Mouse (Mus musculus) CH12.LX (cell line): ENCODE results near the gene Wipi2. TPM values are rescaled to one million over a fixed set of nuclear protein-coding genes. Genes with fewer than 3 reads are reported as not detected.
A peak's percentile ranks its signal among the peaks of the same experiment; 100 is the strongest.

Experiments
- DNase-seq: peaks from one replicate; pipeline ENCODE4 v3.0.0-alpha.2; 2013; ENCODE audit errors: extremely low read depth
- H3K27ac ChIP-seq: 2 replicates; pipeline ENCODE4 v1.5.1; 2012; ENCODE audit warnings: low read depth, mild to moderate bottlenecking, control low read depth, moderate library complexity; ENCODE audit not compliant: insufficient read depth
- H3K27me3 ChIP-seq: replicated peaks from 2 replicates; pipeline ENCODE3; 2012; ENCODE audit warnings: inconsistent platforms
- H3K36me3 ChIP-seq, 2 experiments: replicated peaks in 1 of 2; 2 replicates each; pipeline versions ENCODE3 to v1.6.1; 2012; ENCODE audit warnings: inconsistent platforms in 1 of 2, low read length in 1 of 2, mild to moderate bottlenecking in 1 of 2, mixed read lengths in 1 of 2, moderate library complexity in 1 of 2; ENCODE audit not compliant: control insufficient read depth in 1 of 2, insufficient read depth in 1 of 2
- H3K4me1 ChIP-seq, 2 experiments: 2 replicates each; pipeline ENCODE4 v1.6.1; 2012; ENCODE audit warnings: inconsistent platforms in 1 of 2, moderate library complexity in 1 of 2; ENCODE audit not compliant: insufficient read depth in 2 of 2, control insufficient read depth in 1 of 2
- H3K4me2 ChIP-seq: 2 replicates; pipeline ENCODE4 v1.6.1; 2012; ENCODE audit warnings: low read depth, mild to moderate bottlenecking, control low read depth; ENCODE audit not compliant: poor library complexity, insufficient read depth, severe bottlenecking
- H3K4me3 ChIP-seq, 3 experiments: fragments of 150-350 bp in 1 of 3; sonication (generic) in 1 of 3; replicated peaks in 1 of 3; 2 replicates each; pipeline versions ENCODE3 to v1.5.1; 2011 to 2012; ENCODE audit warnings: low read depth in 2 of 3, low read length in 2 of 3, mild to moderate bottlenecking in 2 of 3, moderate library complexity in 2 of 3, control low read depth in 1 of 3, improper control_type of control experiment in 1 of 3, inconsistent platforms in 1 of 3, mixed read lengths in 1 of 3; ENCODE audit not compliant: poor library complexity in 1 of 3
- H3K79me2 ChIP-seq: replicated peaks from 2 replicates; pipeline ENCODE4 v1.6.1; 2012; ENCODE audit warnings: mild to moderate bottlenecking, moderate library complexity; ENCODE audit not compliant: control insufficient read depth, poor library complexity, insufficient read depth, severe bottlenecking; ENCODE audit errors: extremely low read depth
- H3K9ac ChIP-seq: 2 replicates; pipeline ENCODE4 v1.6.1; 2012; ENCODE audit warnings: low read depth, mild to moderate bottlenecking, control low read depth, moderate library complexity; ENCODE audit not compliant: insufficient read depth
- H3K9me3 ChIP-seq: replicated peaks from 2 replicates; pipeline ENCODE3; 2012; ENCODE audit warnings: low read length, inconsistent platforms, mixed read lengths
- CHD1 ChIP-seq: IDR thresholded peaks from 2 replicates; pipeline ENCODE4 v1.6.1; 2012; ENCODE audit warnings: low read depth, low read length, improper control_type of control experiment, inconsistent platforms
- CHD2 ChIP-seq: IDR thresholded peaks from 2 replicates; pipeline ENCODE4 v1.6.1; 2011; ENCODE audit warnings: low read length, improper control_type of control experiment
- CTCF ChIP-seq, 2 experiments: IDR thresholded peaks in 1 of 2; conservative IDR thresholded peaks in 1 of 2; 2 replicates each; pipeline ENCODE4 v1.5.1; 2011 to 2012; ENCODE audit warnings: low read depth in 2 of 2, low read length in 2 of 2, improper control_type of control experiment in 1 of 2, inconsistent platforms in 1 of 2, mild to moderate bottlenecking in 1 of 2, moderate library complexity in 1 of 2
- E2F4 ChIP-seq: IDR thresholded peaks from 2 replicates; pipeline ENCODE4 v1.6.1; 2011; ENCODE audit warnings: low read depth, low read length, improper control_type of control experiment; ENCODE audit not compliant: insufficient replicate concordance
- ELF1 ChIP-seq: IDR thresholded peaks from 2 replicates; pipeline ENCODE4 v1.6.1; 2014; ENCODE audit warnings: low read depth, mild to moderate bottlenecking, inconsistent platforms, low read length, improper control_type of control experiment
- EP300 ChIP-seq: IDR thresholded peaks from 2 replicates; pipeline ENCODE4 v1.6.1; 2011; ENCODE audit warnings: low read length, improper control_type of control experiment
- ETS1 ChIP-seq: conservative IDR thresholded peaks from 2 replicates; pipeline ENCODE4 v1.6.1; 2012; ENCODE audit warnings: low read depth, mild to moderate bottlenecking, inconsistent platforms, low read length, improper control_type of control experiment, moderate library complexity
- GABPA ChIP-seq: IDR thresholded peaks from 2 replicates; pipeline ENCODE4 v1.6.1; 2012; ENCODE audit warnings: low read depth, low read length, improper control_type of control experiment, inconsistent platforms; ENCODE audit not compliant: insufficient replicate concordance
- HCFC1 ChIP-seq: IDR thresholded peaks from 2 replicates; pipeline ENCODE4 v1.6.1; 2012; ENCODE audit warnings: low read depth, mild to moderate bottlenecking, inconsistent platforms, low read length, improper control_type of control experiment
- IRF4 ChIP-seq: IDR thresholded peaks from 2 replicates; pipeline ENCODE4 v1.6.1; 2014; ENCODE audit warnings: low read depth, mild to moderate bottlenecking, inconsistent platforms, low read length, improper control_type of control experiment
- JUN ChIP-seq: IDR thresholded peaks from 2 replicates; pipeline ENCODE4 v1.6.1; 2011; ENCODE audit warnings: low read depth, mild to moderate bottlenecking, low read length, improper control_type of control experiment, moderate library complexity; ENCODE audit not compliant: insufficient read depth
- JUND ChIP-seq: conservative IDR thresholded peaks from 2 replicates; pipeline ENCODE4 v1.6.1; 2011; ENCODE audit warnings: low read depth, low read length, improper control_type of control experiment
- KAT2A ChIP-seq: IDR thresholded peaks from 2 replicates; pipeline ENCODE4 v1.6.1; 2012; ENCODE audit warnings: low read length, improper control_type of control experiment, inconsistent platforms; ENCODE audit not compliant: insufficient replicate concordance
- MAX ChIP-seq: IDR thresholded peaks from 2 replicates; pipeline ENCODE4 v1.6.1; 2011; ENCODE audit warnings: low read length, improper control_type of control experiment
- MYC ChIP-seq: IDR thresholded peaks from 2 replicates; pipeline ENCODE4 v1.6.1; 2011; ENCODE audit warnings: low read depth, mild to moderate bottlenecking, improper control_type of control experiment, low read length
- POLR2A ChIP-seq: IDR thresholded peaks from 2 replicates; pipeline ENCODE4 v1.6.1; 2011; ENCODE audit warnings: low read depth, mild to moderate bottlenecking, improper control_type of control experiment, low read length
- POLR2AphosphoS2 ChIP-seq: IDR thresholded peaks from 2 replicates; pipeline ENCODE4 v1.6.1; 2011; ENCODE audit warnings: low read depth, low read length, improper control_type of control experiment
- RAD21 ChIP-seq: IDR thresholded peaks from 2 replicates; pipeline ENCODE4 v1.6.1; 2011; ENCODE audit warnings: low read depth, mild to moderate bottlenecking, low read length, improper control_type of control experiment, moderate library complexity
- RCOR1 ChIP-seq: conservative IDR thresholded peaks from 2 replicates; pipeline ENCODE4 v1.6.1; 2012; ENCODE audit warnings: low read depth, mild to moderate bottlenecking, inconsistent platforms, low read length, improper control_type of control experiment
- SMC3 ChIP-seq: IDR thresholded peaks from 2 replicates; pipeline ENCODE4 v1.6.1; 2011; ENCODE audit warnings: low read depth, low read length, improper control_type of control experiment
- TBP ChIP-seq: conservative IDR thresholded peaks from 2 replicates; pipeline ENCODE4 v1.6.1; 2011; ENCODE audit warnings: low read depth, low read length, improper control_type of control experiment
- USF1 ChIP-seq: IDR thresholded peaks from 2 replicates; pipeline ENCODE4 v1.6.1; 2014; ENCODE audit warnings: low read depth, mild to moderate bottlenecking, inconsistent platforms, low read length, improper control_type of control experiment
- USF2 ChIP-seq: conservative IDR thresholded peaks from 2 replicates; pipeline ENCODE4 v1.6.1; 2011; ENCODE audit warnings: low read depth, low read length, improper control_type of control experiment
- ZC3H11A ChIP-seq: IDR thresholded peaks from 2 replicates; pipeline ENCODE4 v1.6.1; 2012; ENCODE audit warnings: low read depth, mild to moderate bottlenecking, inconsistent platforms, low read length, improper control_type of control experiment
- ZKSCAN1 ChIP-seq: IDR thresholded peaks from 2 replicates; pipeline ENCODE4 v1.6.1; 2012; ENCODE audit warnings: low read depth, inconsistent platforms, low read length, improper control_type of control experiment, borderline replicate concordance
- ZMIZ1 ChIP-seq: IDR thresholded peaks from 2 replicates; pipeline ENCODE4 v1.6.1; 2012; ENCODE audit warnings: low read depth, mild to moderate bottlenecking, inconsistent platforms, low read length, improper control_type of control experiment
- dilution Hi-C: fragments of 300-500 bp; cut with MboI; formaldehyde crosslinking; loops from 2 replicates; pipeline ENCODE4 v1.14.3; 2020; ENCODE audit warnings: low sequenced_read_pairs; ENCODE audit not compliant: extremely low pct_unique_long_range_greater_than_20kb, extremely low pct_ligation_motif_present
- in situ Hi-C: fragments of 300-500 bp; cut with MboI; formaldehyde crosslinking; loops from 3 replicates; pipeline ENCODE4 v1.14.3; 2019; ENCODE audit warnings: low sequenced_read_pairs, low pct_ligation_motif_present, low pct_unique_long_range_greater_than_20kb, mixed read lengths
- polyA plus RNA-seq: library from polyadenylated mRNA; unstranded; fragments of >175 nt; gene quantifications from 2 replicates; pipeline ENCODE4 v1.2.1, GENCODE M21; 2012; ENCODE audit warnings: low read depth; ENCODE audit not compliant: insufficient read length
- total RNA-seq, 2 experiments: library from RNA; depleted of rRNA; stranded (reverse); fragments of 300-350 nt in 1 of 2; fragments of >200 nt in 1 of 2; gene quantifications; 2 replicates each; pipeline ENCODE4 v1.2.3; 2012 to 2014

Wipi2 gene
- total and polyA plus RNA-seq, 3 experiments = 38.0 to 47.4 (median 43.4) TPM

GRCm38 (mm10) chr5:142669726-142670125 lies 42.2 kb downstream of the Wipi2 start:
- in situ Hi-C loops = loop anchor here (5.0 kb wide), 1 partner anchor 48 kb away; no protein-coding TSS in a partner anchor
- Histone ChIP-seq H3K79me2 (no peaks in the 10 kb centered on the region), H3K4me2 (no peak overlapping the region), H3K27me3 (no peaks in the 10 kb centered on the region), H3K4me3 (no peak overlapping the region), H3K36me3 (peaks cover 43 to 72% of the 10 kb centered on the region in 2 experiments), H3K27ac (no peak overlapping the region)
- TF ChIP-seq JUN = no peak
- no peak for TF ChIP-seq KAT2A
- TF ChIP-seq ZC3H11A = no peak
- TF ChIP-seq TBP = no peak
- no peak for TF ChIP-seq SMC3
- TF ChIP-seq IRF4 = no peak
- no peak for TF ChIP-seq CHD2
- TF ChIP-seq GABPA = no peak
- TF ChIP-seq ZMIZ1 = no peak
- no peak for TF ChIP-seq MYC
- TF ChIP-seq USF1 = no peak
- no peak for TF ChIP-seq MAX
- TF ChIP-seq RCOR1 = no peak
- TF ChIP-seq E2F4 = no peak
- no peak for TF ChIP-seq POLR2A
- no peak for TF ChIP-seq ETS1
- TF ChIP-seq CTCF (conservative IDR thresholded peaks at IDR 0.05 in 1 of 2, IDR thresholded peaks at IDR 0.05 in 1 of 2; ENCODE audit: low read depth in 2 of 2, low read length in 2 of 2) = no peak
- TF ChIP-seq HCFC1 = no peak
- TF ChIP-seq EP300 = no peak
- TF ChIP-seq, all 38 proteins: peak for 0
- DNase-seq = no peak
- H3K9ac ChIP-seq = no peak overlapping the region
- dilution Hi-C loops = no loop called here
- H3K9me3 ChIP-seq = no peaks in the 10 kb centered on the region
- no peaks in the 10 kb centered on the region for H3K4me1 ChIP-seq

- H3K36me3 ChIP-seq = peaks cover 11 to 39% of the 10 kb centered on the region in 2 experiments
- no peak overlapping the region for H3K9ac ChIP-seq
- no peak for DNase-seq
- dilution Hi-C loops (no loop called here), in situ Hi-C loops (loop anchor here (5.0 kb wide), 1 partner anchor 44 kb away; no protein-coding TSS in a partner anchor)
- no peaks in the 10 kb centered on the region for H3K4me1 ChIP-seq
- H3K27me3 ChIP-seq = no peaks in the 10 kb centered on the region
- no peaks in the 10 kb centered on the region for H3K79me2 ChIP-seq
- no peak overlapping the region for H3K4me3 ChIP-seq
- TF ChIP-seq USF1 = no peak
- TF ChIP-seq CTCF (conservative IDR thresholded peaks at IDR 0.05 in 1 of 2, IDR thresholded peaks at IDR 0.05 in 1 of 2; ENCODE audit: low read depth in 2 of 2, low read length in 2 of 2) = peak in 1 of 2 experiments; percentile 51; a peak in 2 of 4 replicates
- TF ChIP-seq CHD2 = no peak
- no peak for TF ChIP-seq POLR2AphosphoS2
- TF ChIP-seq RAD21 = peak; percentile 20
- TF ChIP-seq JUND = no peak
- no peak for TF ChIP-seq ELF1
- no peak for TF ChIP-seq IRF4
- TF ChIP-seq JUN = no peak
- TF ChIP-seq HCFC1 = no peak
- TF ChIP-seq TBP = no peak
- TF ChIP-seq ZKSCAN1 = no peak
- no peak for TF ChIP-seq EP300
- TF ChIP-seq MAX = no peak
- peak; percentile 50 for TF ChIP-seq SMC3
- TF ChIP-seq CHD1 = no peak
- no peak for TF ChIP-seq USF2
- no peak overlapping the region for H3K27ac ChIP-seq
- no peaks in the 10 kb centered on the region for H3K9me3 ChIP-seq
- H3K4me2 ChIP-seq = no peak overlapping the region
Observed at GRCm38 (mm10) chr5:142673082-142673481, 45.6 kb downstream of the Wipi2 start.
